In the genomic region with DNA sequence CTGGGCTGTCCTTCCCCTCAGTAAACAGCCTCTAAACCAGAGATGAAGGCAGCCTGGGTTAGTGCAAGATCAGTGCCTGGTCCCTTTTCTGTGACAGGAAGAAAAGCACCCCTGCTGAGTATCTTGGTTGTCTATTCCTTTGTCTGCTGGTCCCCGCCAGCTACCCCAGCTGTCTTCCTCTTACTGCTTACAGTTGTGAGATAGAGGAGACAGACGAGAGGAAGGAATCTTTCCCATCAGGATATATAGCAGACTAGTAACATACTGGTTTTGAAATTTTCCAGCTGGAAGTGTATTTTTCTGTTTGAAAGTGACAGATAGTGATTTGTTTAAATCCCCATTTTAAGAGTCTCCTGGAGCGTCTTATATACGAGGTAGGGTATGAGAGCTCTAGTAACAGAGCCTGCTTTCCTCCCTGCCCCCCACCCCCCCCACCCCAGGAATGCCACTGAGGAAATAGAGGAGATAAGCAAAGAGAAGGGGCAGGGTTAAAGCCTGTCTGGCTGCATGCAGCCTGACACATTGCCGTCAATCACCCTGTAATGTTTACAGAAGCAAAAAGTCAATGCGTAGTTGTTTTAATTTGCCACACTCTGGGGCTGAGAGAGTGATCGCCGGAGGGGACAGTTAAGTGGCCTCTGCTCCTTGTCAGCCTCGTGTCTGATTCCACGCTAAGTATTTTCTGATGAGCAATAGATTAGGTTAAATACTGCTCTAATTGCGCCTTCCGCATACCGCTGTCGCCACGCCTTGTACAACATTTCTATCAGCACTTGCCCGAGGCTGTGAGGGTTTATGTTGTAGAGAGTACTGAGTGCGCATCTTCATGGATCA, we compare ENCODE assay signal across 11 mouse cellular contexts. TPM values are rescaled to one million over a fixed set of nuclear protein-coding genes. Genes with fewer than 3 reads are reported as not detected.
DNase-seq lines count a peak whose midpoint lies in the region; ATAC-seq lines count a peak whose summit lies in the region.
"Had no signal": no experiment of that assay in that cellular context is flagged by ENCODE, and none has a peak within 500 bp of the region (broad histone marks: within the 10 kb centered on the region; RNA-seq: fewer than 3 reads in every experiment).

No protein-coding gene starts in this region.

- H3K9me3 ChIP-seq in heart, embryonic 12.5 days (replicated peaks) = no peaks in the 10 kb centered on the region
- H3K9me3 ChIP-seq in forebrain, embryonic 13.5 days (replicated peaks) = no peaks in the 10 kb centered on the region; the same call in 1 of the 2 replicates
- H3K9me3 ChIP-seq in midbrain, embryonic 11.5 days (ENCODE audit: control insufficient read depth, low read length) = no peaks in the 10 kb centered on the region

- no peaks in the 10 kb centered on the region for H3K36me3 ChIP-seq in heart, embryonic 12.5 days
- no peaks in the 10 kb centered on the region for H3K36me3 ChIP-seq in forebrain, embryonic 13.5 days (ENCODE audit: poor library complexity, severe bottlenecking)
- no peaks in the 10 kb centered on the region for H3K36me3 ChIP-seq in midbrain, embryonic 11.5 days (ENCODE audit: control insufficient read depth, insufficient read depth, low read length)

- no peak for DNase-seq in heart, adult 9 months (ENCODE audit: low spot score in 2 of 2)
- DNase-seq in R1 (ENCODE audit: low read depth, low spot score) (peak; percentile 51), MN1 (ENCODE audit: low spot score) (no peak)
- peak; percentile 90 for DNase-seq in midbrain, embryonic 11.5 days (ENCODE audit: low spot score, missing footprints)
- no peak for DNase-seq in layer of hippocampus, adult 11-12 months (ENCODE audit: low spot score)
- DNase-seq: cerebellum, postnatal 14 days; kidney, postnatal 10 days had no signal

- peak overlapping the region; percentile 36 for H3K4me3 ChIP-seq in heart, embryonic 12.5 days
- no peak overlapping the region for H3K4me3 ChIP-seq in forebrain, embryonic 13.5 days
- no peak overlapping the region for H3K4me3 ChIP-seq in midbrain, embryonic 11.5 days (ENCODE audit: low read depth, low read length)

- peak overlapping the region; percentile 67 for H3K4me2 ChIP-seq in heart, embryonic 12.5 days
- peak overlapping the region; percentile 26 for H3K4me2 ChIP-seq in forebrain, embryonic 13.5 days
- H3K4me2 ChIP-seq in midbrain, embryonic 11.5 days = peak overlapping the region; percentile 7; the same call in 1 of the 2 replicates

- H3K9ac ChIP-seq in heart, embryonic 12.5 days = no peak overlapping the region
- no peak overlapping the region for H3K9ac ChIP-seq in forebrain, embryonic 13.5 days
- H3K9ac ChIP-seq in midbrain, embryonic 11.5 days (ENCODE audit: low read length) = no peak overlapping the region
- H3K9ac ChIP-seq: liver, embryonic 14.5 days had no signal

- H3K27ac ChIP-seq in heart, embryonic 12.5 days (ENCODE audit: poor library complexity, severe bottlenecking) = no peak overlapping the region
- H3K27ac ChIP-seq in forebrain, embryonic 13.5 days = no peak overlapping the region
- H3K27ac ChIP-seq in midbrain, embryonic 11.5 days (ENCODE audit: low read depth, low read length) = no peak overlapping the region
- H3K27ac ChIP-seq: liver, embryonic 14.5 days had no signal

- H3K4me1 ChIP-seq in heart, embryonic 12.5 days (replicated peaks) = peaks cover 27% of the 10 kb centered on the region
- peaks cover 18% of the 10 kb centered on the region for H3K4me1 ChIP-seq in forebrain, embryonic 13.5 days
- H3K4me1 ChIP-seq in midbrain, embryonic 11.5 days (ENCODE audit: control insufficient read depth, insufficient read depth, low read length) = peaks cover 7% of the 10 kb centered on the region

- peak; percentile 83 for ATAC-seq in heart, embryonic 12.5 days (ENCODE audit: insufficient number of reproducible peaks, low FRiP score)
- peak; percentile 13; the same call in 1 of the 2 replicates for ATAC-seq in forebrain, embryonic 13.5 days
- ATAC-seq in midbrain, embryonic 11.5 days (ENCODE audit: low FRiP score) = 0 out of 2 replicates have a peak, but pooled peaks have one; percentile 50
- no peak for ATAC-seq in frontal cortex, adult (ENCODE audit: low TSS enrichment)

- peaks cover 17% of the 10 kb centered on the region; the same call in 1 of the 2 replicates for H3K27me3 ChIP-seq in heart, embryonic 12.5 days (replicated peaks)
- peaks cover 6% of the 10 kb centered on the region; the same call in 1 of the 2 replicates for H3K27me3 ChIP-seq in forebrain, embryonic 13.5 days
- H3K27me3 ChIP-seq in midbrain, embryonic 11.5 days (ENCODE audit: control insufficient read depth, insufficient read depth, low read length) = no peaks in the 10 kb centered on the region

- 3% methylated on average over 17 of the region's 17 CpGs for WGBS in heart, embryonic 12.5 days
- WGBS in forebrain, embryonic 13.5 days = 19% methylated on average over 17 of the region's 17 CpGs
- WGBS in midbrain, embryonic 11.5 days = 15% methylated on average over 17 of the region's 17 CpGs

RNA-seq across cellular contexts. Expression of gene Dmrt3, which starts 34.9 kb away (rescaled TPM):
- 0.18 TPM in 1 of 2 replicates, not detected in the other for polyA plus RNA-seq in heart, embryonic 12.5 days (2016; fragmentation: Nextera tagmentation; extraction: Ambion mirVana)
- polyA plus RNA-seq in forebrain, embryonic 13.5 days (2015; fragmentation: Nextera tagmentation; extraction: Ambion mirVana) = 6.7 and 7.8 TPM in 2 replicates
- 0.43 and 1.3 TPM in 2 replicates for polyA plus RNA-seq in midbrain, embryonic 11.5 days (2014; fragmentation: Nextera tagmentation; extraction: Ambion mirVana)
- polyA plus RNA-seq: liver, embryonic 14.5 days had no signal

Comparison
In these comparisons a context has a peak if more than half of its experiments do, and no peak if none do; other contexts are left out.
1. H3K4me2 ChIP-seq: peak in every context shown above with its lines; median percentile 67 in heart, embryonic 12.5 days; 26 in forebrain, embryonic 13.5 days; 7 in midbrain, embryonic 11.5 days.
2. DNase-seq: peak in R1 (single experiment) and midbrain, embryonic 11.5 days (single experiment); none in heart, adult 9 months (0 of 2), layer of hippocampus, adult 11-12 months (single experiment) and MN1 (single experiment).